ENCODE assay signal across 8 mouse cellular contexts in genomic region chr7:90301942-90302646, GRCm38 (mm10). TPM values are rescaled to one million over a fixed set of nuclear protein-coding genes. Genes with fewer than 3 reads are reported as not detected.
DNase-seq lines count a peak whose midpoint lies in the region; ATAC-seq and TF ChIP-seq lines count a peak whose summit lies in the region.

Gene Sytl2 (plus strand): TSS chr7:90302252.

- H3K4me1 ChIP-seq in ES-Bruce4 (ENCODE audit: control insufficient read depth, insufficient read depth, low read length) = no peaks in the 10 kb centered on the region
- H3K4me1 ChIP-seq in forebrain, embryonic 16.5 days (replicated peaks; ENCODE audit: control insufficient read depth, insufficient read depth, low read length) = peaks cover 3% of the 10 kb centered on the region
- peaks cover 34% of the 10 kb centered on the region for H3K4me1 ChIP-seq in hindbrain, embryonic 10.5 days (replicated peaks)

- WGBS in forebrain, embryonic 16.5 days = under 1% methylated on average over 38 of the region's 43 CpGs
- WGBS in hindbrain, embryonic 10.5 days = 2% methylated on average over 43 of the region's 43 CpGs

- peak; percentile 10 for DNase-seq in c-Kit-positive CD71-positive TER-119-negative erythroid progenitor cells, embryonic 14.5 days (ENCODE audit: low read depth)
- DNase-seq in hindbrain, embryonic 10.5 days (ENCODE audit: low spot score) = peak; percentile 59
- peak; percentile 7 to 18 for DNase-seq in layer of hippocampus, postnatal 25 days (ENCODE audit: extremely low spot score in 1 of 2, low spot score in 1 of 2)
- peak; percentile 68 for DNase-seq in lung, postnatal 25 days (ENCODE audit: low spot score)
- DNase-seq in retina, embryonic 14.5 days (ENCODE audit: low spot score) = peak; percentile 59
- peak; percentile 85 for DNase-seq in thymus, postnatal 4 days

- no peak within 1 kb of the TSS for H3K27ac ChIP-seq in ES-Bruce4 (ENCODE audit: insufficient read depth, low read length)
- H3K27ac ChIP-seq in forebrain, embryonic 16.5 days (ENCODE audit: low read length) = no peak within 1 kb of the TSS
- peak within 1 kb of the TSS; percentile 84 for H3K27ac ChIP-seq in hindbrain, embryonic 10.5 days

- no peak for TF ChIP-seq POLR2A in ES-Bruce4 (IDR thresholded peaks at IDR 0.05; ENCODE audit: insufficient read depth, low read length)

- H3K27me3 ChIP-seq in ES-Bruce4 (ENCODE audit: control insufficient read depth, insufficient read depth, low read length, poor library complexity, severe bottlenecking) = peaks cover 9% of the 10 kb centered on the region
- H3K27me3 ChIP-seq in forebrain, embryonic 16.5 days (replicated peaks; ENCODE audit: control insufficient read depth, insufficient read depth, low read length) = peaks cover 8% of the 10 kb centered on the region
- H3K27me3 ChIP-seq in hindbrain, embryonic 10.5 days (ENCODE audit: insufficient read depth, poor library complexity, severe bottlenecking) = peaks cover 49% of the 10 kb centered on the region

- no peak for TF ChIP-seq EP300 in ES-Bruce4 (IDR thresholded peaks at IDR 0.05; ENCODE audit: insufficient read depth, low read depth, low read length)

- H3K9me3 ChIP-seq in ES-Bruce4 (replicated peaks; ENCODE audit: control insufficient read depth, insufficient read depth, low read length, poor library complexity, severe bottlenecking) = no peaks in the 10 kb centered on the region
- H3K9me3 ChIP-seq in forebrain, embryonic 16.5 days (ENCODE audit: control insufficient read depth, low read length) = no peaks in the 10 kb centered on the region
- no peaks in the 10 kb centered on the region for H3K9me3 ChIP-seq in hindbrain, embryonic 10.5 days

- peak; percentile 93 for ATAC-seq in forebrain, embryonic 16.5 days

- peak within 1 kb of the TSS; percentile 46 for H3K4me3 ChIP-seq in ES-Bruce4 (ENCODE audit: low read depth, low read length)
- peak within 1 kb of the TSS; percentile 62 for H3K4me3 ChIP-seq in forebrain, embryonic 16.5 days (replicated peaks; ENCODE audit: low read length)
- H3K4me3 ChIP-seq in hindbrain, embryonic 10.5 days = peak within 1 kb of the TSS; percentile 72

- H3K4me2 ChIP-seq in forebrain, embryonic 16.5 days (ENCODE audit: low read length) = peak within 1 kb of the TSS; percentile 98

- no peak for TF ChIP-seq CTCF in ES-Bruce4 (IDR thresholded peaks at IDR 0.05; ENCODE audit: low read depth, low read length)

- no peaks in the 10 kb centered on the region for H3K36me3 ChIP-seq in ES-Bruce4 (ENCODE audit: control insufficient read depth, insufficient read depth, low read length, poor library complexity, severe bottlenecking)
- no peaks in the 10 kb centered on the region for H3K36me3 ChIP-seq in forebrain, embryonic 16.5 days (ENCODE audit: control insufficient read depth, insufficient read depth)
- no peaks in the 10 kb centered on the region for H3K36me3 ChIP-seq in hindbrain, embryonic 10.5 days

- peak within 1 kb of the TSS; percentile 52 for H3K9ac ChIP-seq in ES-Bruce4 (ENCODE audit: low read depth, poor library complexity, severe bottlenecking)
- peak within 1 kb of the TSS; percentile 68 for H3K9ac ChIP-seq in forebrain, embryonic 16.5 days (replicated peaks; ENCODE audit: low read depth, low read length)

RNA-seq across cellular contexts. Expression of gene Sytl2, which starts in this region (rescaled TPM):
- 1.1 and 2.3 TPM in 2 replicates for polyA plus RNA-seq in ES-Bruce4 (2011; ENCODE audit: insufficient read depth, insufficient read length, low read depth, missing spikeins)
- polyA plus RNA-seq in forebrain, embryonic 16.5 days (2015; fragmentation: Nextera tagmentation; extraction: Ambion mirVana) = 2.3 and 2.5 TPM in 2 replicates
- 2.7 and 2.9 TPM in 2 replicates for polyA plus RNA-seq in hindbrain, embryonic 10.5 days (2016; fragmentation: Nextera tagmentation; extraction: Ambion mirVana)
- 10 to 100 TPM; 40.4 to 49.5 TPM for total RNA-seq in layer of hippocampus, postnatal 25 days (2021)

Comparison
In these comparisons a context has a peak if more than half of its experiments do, and no peak if none do; other contexts are left out.
1. DNase-seq: peak in every context shown above with its lines; median percentile 85 in thymus, postnatal 4 days; 68 in lung, postnatal 25 days; 59 in hindbrain, embryonic 10.5 days; 59 in retina, embryonic 14.5 days; 12 in layer of hippocampus, postnatal 25 days; 10 in c-Kit-positive CD71-positive TER-119-negative erythroid progenitor cells, embryonic 14.5 days.